Mouse (Mus musculus): ENCODE data around the gene Espnl. TPM values are rescaled to one million over a fixed set of nuclear protein-coding genes. Genes with fewer than 3 reads are reported as not detected.

Espnl gene
- polyA plus RNA-seq (2012; ENCODE audit: insufficient read depth, insufficient read length, low replicate concordance, missing spikeins), result not detected in 2 replicates

- no peaks in the 10 kb centered on the region; the same call in 1 of the 2 replicates for H3K4me1 ChIP-seq (ENCODE audit: control insufficient read depth, insufficient read depth, low read length)
- WGBS, result 75% methylated on average over 19 of the region's 19 CpGs
- no peak within 1 kb of the TSS for H3K27ac ChIP-seq (ENCODE audit: insufficient read depth, low read depth, low read length)
- no peak within 1 kb of the TSS for H3K4me3 ChIP-seq (ENCODE audit: insufficient read depth, low read depth, low read length)
- TF ChIP-seq CTCF (IDR thresholded peaks at IDR 0.05; ENCODE audit: insufficient read depth, low read depth, low read length), result no peak
- TF ChIP-seq POLR2A (IDR thresholded peaks at IDR 0.05; ENCODE audit: insufficient read depth, low read depth, low read length), result no peak
Observed at GRCm38 (mm10) chr1:91321760-91322438, at the start of gene Espnl. TSS of gene Espnl (plus strand) at chr1:91322075.

GRCm38 (mm10) chr1:91272260-91272659 is 49.6 kb upstream of the Espnl start:
- H3K4me1 ChIP-seq (ENCODE audit: control insufficient read depth, insufficient read depth, low read length), result peaks cover 6% of the 10 kb centered on the region; the same call in 1 of the 2 replicates
- 78% methylated on average over 2 of the region's 2 CpGs for WGBS
- H3K27ac ChIP-seq (ENCODE audit: insufficient read depth, low read depth, low read length), result no peak overlapping the region
- H3K4me3 ChIP-seq (ENCODE audit: insufficient read depth, low read depth, low read length), result no peak overlapping the region
- TF ChIP-seq POLR2A (IDR thresholded peaks at IDR 0.05; ENCODE audit: insufficient read depth, low read depth, low read length), result no peak
- no peak for TF ChIP-seq CTCF (IDR thresholded peaks at IDR 0.05; ENCODE audit: insufficient read depth, low read depth, low read length)

- 93% methylated on average over 4 of the region's 4 CpGs for WGBS
- TF ChIP-seq POLR2A (IDR thresholded peaks at IDR 0.05; ENCODE audit: insufficient read depth, low read depth, low read length) (no peak), CTCF (IDR thresholded peaks at IDR 0.05; ENCODE audit: insufficient read depth, low read depth, low read length) (no peak)
Observed at GRCm38 (mm10) chr1:91276581-91276980, 45.3 kb upstream of the Espnl start.

GRCm38 (mm10) chr1:91277480-91277879 is 44.4 kb upstream of the Espnl start:
- no peak for TF ChIP-seq CTCF (IDR thresholded peaks at IDR 0.05; ENCODE audit: insufficient read depth, low read depth, low read length)
- TF ChIP-seq POLR2A (IDR thresholded peaks at IDR 0.05; ENCODE audit: insufficient read depth, low read depth, low read length), result no peak
- Histone ChIP-seq H3K27ac (ENCODE audit: insufficient read depth, low read depth, low read length) (no peak overlapping the region), H3K4me3 (ENCODE audit: insufficient read depth, low read depth, low read length) (no peak overlapping the region), H3K4me1 (ENCODE audit: control insufficient read depth, insufficient read depth, low read length) (no peaks in the 10 kb centered on the region)
- 80% methylated on average over 2 of the region's 2 CpGs for WGBS

More at GRCm38 (mm10) chr1:91276581-91276980, 45.3 kb upstream of the Espnl start:
- H3K27ac ChIP-seq (ENCODE audit: insufficient read depth, low read depth, low read length), result no peak overlapping the region
- H3K4me1 ChIP-seq (ENCODE audit: control insufficient read depth, insufficient read depth, low read length), result peaks cover 6% of the 10 kb centered on the region; the same call in 1 of the 2 replicates
- H3K4me3 ChIP-seq (ENCODE audit: insufficient read depth, low read depth, low read length), result no peak overlapping the region

GRCm38 (mm10) chr1:91278410-91279119 is 43.3 kb upstream of the Espnl start:
- TF ChIP-seq CTCF (IDR thresholded peaks at IDR 0.05; ENCODE audit: insufficient read depth, low read depth, low read length) (no peak), POLR2A (IDR thresholded peaks at IDR 0.05; ENCODE audit: insufficient read depth, low read depth, low read length) (no peak)

GRCm38 (mm10) chr1:91279126-91279525 is 42.7 kb upstream of the Espnl start:
- H3K27ac ChIP-seq (ENCODE audit: insufficient read depth, low read depth, low read length), result no peak overlapping the region
- TF ChIP-seq CTCF (IDR thresholded peaks at IDR 0.05; ENCODE audit: insufficient read depth, low read depth, low read length) (no peak), POLR2A (IDR thresholded peaks at IDR 0.05; ENCODE audit: insufficient read depth, low read depth, low read length) (no peak)
- no peak overlapping the region for H3K4me3 ChIP-seq (ENCODE audit: insufficient read depth, low read depth, low read length)
- no peaks in the 10 kb centered on the region for H3K4me1 ChIP-seq (ENCODE audit: control insufficient read depth, insufficient read depth, low read length)
- WGBS, result 87% methylated on average over 1 of the region's 1 CpGs

More at GRCm38 (mm10) chr1:91278410-91279119, 43.3 kb upstream of the Espnl start:
- Histone ChIP-seq H3K27ac (ENCODE audit: insufficient read depth, low read depth, low read length) (no peak overlapping the region), H3K4me1 (ENCODE audit: control insufficient read depth, insufficient read depth, low read length) (no peaks in the 10 kb centered on the region), H3K4me3 (ENCODE audit: insufficient read depth, low read depth, low read length) (no peak overlapping the region)
- 98% methylated on average over 3 of the region's 3 CpGs for WGBS

- no peaks in the 10 kb centered on the region for H3K4me1 ChIP-seq (ENCODE audit: control insufficient read depth, insufficient read depth, low read length)
- H3K4me3 ChIP-seq (ENCODE audit: insufficient read depth, low read depth, low read length), result no peak overlapping the region
- H3K27ac ChIP-seq (ENCODE audit: insufficient read depth, low read depth, low read length), result no peak overlapping the region
- WGBS, result 95% methylated on average over 1 of the region's 1 CpGs
- no peak for TF ChIP-seq CTCF (IDR thresholded peaks at IDR 0.05; ENCODE audit: insufficient read depth, low read depth, low read length)
Observed at GRCm38 (mm10) chr1:91282582-91282981, 39.3 kb upstream of the Espnl start.

GRCm38 (mm10) chr1:91289375-91289774 is 32.5 kb upstream of the Espnl start:
- no peak overlapping the region for H3K27ac ChIP-seq (ENCODE audit: insufficient read depth, low read depth, low read length)
- H3K4me1 ChIP-seq (ENCODE audit: control insufficient read depth, insufficient read depth, low read length), result no peaks in the 10 kb centered on the region
- TF ChIP-seq CTCF (IDR thresholded peaks at IDR 0.05; ENCODE audit: insufficient read depth, low read depth, low read length) (no peak), POLR2A (IDR thresholded peaks at IDR 0.05; ENCODE audit: insufficient read depth, low read depth, low read length) (no peak)
- no peak overlapping the region for H3K4me3 ChIP-seq (ENCODE audit: insufficient read depth, low read depth, low read length)
- 100% methylated on average over 1 of the region's 1 CpGs for WGBS
